Comparison of ENCODE assay signal across 20 mouse cellular contexts in genomic region chr7:46025436-46025835, GRCm38 (mm10). TPM values are rescaled to one million over a fixed set of nuclear protein-coding genes. Genes with fewer than 3 reads are reported as not detected.
DNase-seq lines count a peak whose midpoint lies in the region; ATAC-seq and TF ChIP-seq lines count a peak whose summit lies in the region.
"Had no signal": no experiment of that assay in that cellular context is flagged by ENCODE, and none has a peak within 500 bp of the region (broad histone marks: within the 10 kb centered on the region; RNA-seq: fewer than 3 reads in every experiment).

No protein-coding gene starts in this region.

- no peak for DNase-seq in lung, adult 2 months
- peak; percentile 71 for DNase-seq in lung, postnatal 0 days (ENCODE audit: low spot score)
- no peak for DNase-seq in lung, postnatal 4 days
- peak; percentile 62 for DNase-seq in lung, postnatal 36 days
- DNase-seq in embryo, embryonic 10.5 days (ENCODE audit: low spot score): no peak
- DNase-seq: adrenal gland, adult 2 months; adrenal gland, postnatal 10 days; adrenal gland, postnatal 25 days; cerebellum, adult 11 months; cerebellum, adult 18-20 months; cerebellum, adult 8-10 months; cerebellum, adult 9-11 months; cerebellum, postnatal 14 days; cerebellum, postnatal 36 days had no signal

- TF ChIP-seq EP300 in lung, postnatal 0 days (IDR thresholded peaks at IDR 0.05): peak; percentile 76

- 42% methylated on average over 9 of the region's 9 CpGs for WGBS in lung, embryonic 15.5 days
- 57% methylated on average over 9 of the region's 9 CpGs for WGBS in lung, adult 2 months
- WGBS in lung, postnatal 0 days: 39% methylated on average over 9 of the region's 9 CpGs

- no peaks in the 10 kb centered on the region for H3K36me3 ChIP-seq in lung, embryonic 15.5 days
- no peaks in the 10 kb centered on the region for H3K36me3 ChIP-seq in lung, postnatal 0 days (ENCODE audit: insufficient read depth, low read length)
- H3K36me3 ChIP-seq: embryonic facial prominence, embryonic 10.5 days; embryonic facial prominence, embryonic 12.5 days; forebrain, embryonic 15.5 days had no signal

- no peak overlapping the region for H3K4me2 ChIP-seq in lung, embryonic 15.5 days
- no peak overlapping the region for H3K4me2 ChIP-seq in lung, postnatal 0 days (replicated peaks; ENCODE audit: low read depth, low read length)
- H3K4me2 ChIP-seq: embryonic facial prominence, embryonic 12.5 days; forebrain, embryonic 13.5 days; forebrain, embryonic 15.5 days had no signal

- H3K4me1 ChIP-seq in lung, embryonic 15.5 days: peaks cover 11% of the 10 kb centered on the region
- no peaks in the 10 kb centered on the region for H3K4me1 ChIP-seq in lung, adult 2 months (ENCODE audit: control insufficient read depth, insufficient read depth, low read length)
- no peaks in the 10 kb centered on the region; the same call in 1 of the 2 replicates for H3K4me1 ChIP-seq in lung, postnatal 0 days (ENCODE audit: insufficient read depth, low read depth, low read length)
- H3K4me1 ChIP-seq: forebrain, embryonic 13.5 days; forebrain, embryonic 15.5 days had no signal

- H3K27ac ChIP-seq in lung, embryonic 15.5 days: peak overlapping the region; percentile 56
- H3K27ac ChIP-seq in lung, postnatal 0 days (ENCODE audit: low read length): 0 out of 2 replicates have a peak overlapping the region, but pooled peaks have one; percentile 15
- H3K27ac ChIP-seq: embryonic facial prominence, embryonic 10.5 days; embryonic facial prominence, embryonic 12.5 days; forebrain, embryonic 13.5 days; forebrain, embryonic 15.5 days had no signal

- no peak for TF ChIP-seq CTCF in lung, adult 2 months (IDR thresholded peaks at IDR 0.05; ENCODE audit: insufficient read depth, low read length)
- TF ChIP-seq CTCF in lung, postnatal 0 days (IDR thresholded peaks at IDR 0.05): no peak

- no peaks in the 10 kb centered on the region for H3K27me3 ChIP-seq in lung, embryonic 15.5 days
- no peaks in the 10 kb centered on the region for H3K27me3 ChIP-seq in lung, postnatal 0 days (replicated peaks; ENCODE audit: insufficient read depth, low read length)
- H3K27me3 ChIP-seq: embryonic facial prominence, embryonic 12.5 days had no signal

- no peak for ATAC-seq in lung, embryonic 15.5 days (ENCODE audit: borderline replicate concordance, extremely low read depth, low FRiP score, low TSS enrichment)
- ATAC-seq in lung, postnatal 0 days: peak; percentile 77
- ATAC-seq: forebrain, embryonic 13.5 days; forebrain, embryonic 15.5 days had no signal

- H3K9me3 ChIP-seq in lung, embryonic 15.5 days: no peaks in the 10 kb centered on the region
- H3K9me3 ChIP-seq in lung, postnatal 0 days (ENCODE audit: low read length): no peaks in the 10 kb centered on the region
- H3K9me3 ChIP-seq: embryonic facial prominence, embryonic 10.5 days; embryonic facial prominence, embryonic 12.5 days; forebrain, embryonic 13.5 days; forebrain, embryonic 15.5 days had no signal

- H3K9ac ChIP-seq in lung, embryonic 15.5 days: no peak overlapping the region
- H3K9ac ChIP-seq in lung, postnatal 0 days (replicated peaks; ENCODE audit: low read depth): no peak overlapping the region
- H3K9ac ChIP-seq: embryonic facial prominence, embryonic 12.5 days; forebrain, embryonic 13.5 days; forebrain, embryonic 15.5 days had no signal

- TF ChIP-seq POLR2A in lung, adult 2 months (IDR thresholded peaks at IDR 0.05; ENCODE audit: borderline replicate concordance, extremely low read depth, low read depth, low read length): no peak

- H3K4me3 ChIP-seq in lung, embryonic 15.5 days: no peak overlapping the region
- H3K4me3 ChIP-seq in lung, adult 2 months (replicated peaks; ENCODE audit: extremely low read depth, low read depth, low read length): no peak overlapping the region
- no peak overlapping the region for H3K4me3 ChIP-seq in lung, postnatal 0 days (ENCODE audit: low read depth, low read length)
- H3K4me3 ChIP-seq: embryonic facial prominence, embryonic 10.5 days; embryonic facial prominence, embryonic 12.5 days; forebrain, embryonic 13.5 days; forebrain, embryonic 15.5 days had no signal

RNA-seq across cellular contexts. Expression of gene Abcc6, which starts 4.7 kb away (rescaled TPM):
- polyA plus RNA-seq in lung, embryonic 15.5 days (2015; fragmentation: Nextera tagmentation; extraction: Ambion mirVana): 0.62 and 0.65 TPM in 2 replicates
- polyA plus RNA-seq in lung, adult 2 months (2012; rRNA removed): 1.5 TPM in 2 replicates
- 0.26 and 0.37 TPM in 2 replicates for polyA plus RNA-seq in lung, postnatal 0 days (2015; fragmentation: Nextera tagmentation; extraction: Ambion mirVana)
- polyA plus RNA-seq: C2C12; embryonic facial prominence, embryonic 10.5 days had no signal

RNA-seq across cellular contexts. Expression of gene Nomo1, which starts 8.1 kb away (rescaled TPM):
- polyA plus RNA-seq in lung, embryonic 15.5 days (2015; fragmentation: Nextera tagmentation; extraction: Ambion mirVana): 36.9 and 37.3 TPM in 2 replicates
- 27.8 and 34.0 TPM in 2 replicates for polyA plus RNA-seq in lung, adult 2 months (2012; rRNA removed)
- 17.8 and 18.5 TPM in 2 replicates for polyA plus RNA-seq in lung, postnatal 0 days (2015; fragmentation: Nextera tagmentation; extraction: Ambion mirVana)

Comparison
In these comparisons a context has a peak if more than half of its experiments do, and no peak if none do; other contexts are left out.
1. DNase-seq: peak in lung, postnatal 0 days (single experiment) and lung, postnatal 36 days (single experiment); none in lung, adult 2 months (single experiment), lung, postnatal 4 days (0 of 2) and embryo, embryonic 10.5 days (single experiment).